Mouse (Mus musculus): ENCODE results near the gene Igfbp2. TPM values are rescaled to one million over a fixed set of nuclear protein-coding genes. Genes with fewer than 3 reads are reported as not detected.

The Igfbp2 gene
- polyA plus RNA-seq, 1 experiment from 2014 or later: 479 TPM

DNA sequence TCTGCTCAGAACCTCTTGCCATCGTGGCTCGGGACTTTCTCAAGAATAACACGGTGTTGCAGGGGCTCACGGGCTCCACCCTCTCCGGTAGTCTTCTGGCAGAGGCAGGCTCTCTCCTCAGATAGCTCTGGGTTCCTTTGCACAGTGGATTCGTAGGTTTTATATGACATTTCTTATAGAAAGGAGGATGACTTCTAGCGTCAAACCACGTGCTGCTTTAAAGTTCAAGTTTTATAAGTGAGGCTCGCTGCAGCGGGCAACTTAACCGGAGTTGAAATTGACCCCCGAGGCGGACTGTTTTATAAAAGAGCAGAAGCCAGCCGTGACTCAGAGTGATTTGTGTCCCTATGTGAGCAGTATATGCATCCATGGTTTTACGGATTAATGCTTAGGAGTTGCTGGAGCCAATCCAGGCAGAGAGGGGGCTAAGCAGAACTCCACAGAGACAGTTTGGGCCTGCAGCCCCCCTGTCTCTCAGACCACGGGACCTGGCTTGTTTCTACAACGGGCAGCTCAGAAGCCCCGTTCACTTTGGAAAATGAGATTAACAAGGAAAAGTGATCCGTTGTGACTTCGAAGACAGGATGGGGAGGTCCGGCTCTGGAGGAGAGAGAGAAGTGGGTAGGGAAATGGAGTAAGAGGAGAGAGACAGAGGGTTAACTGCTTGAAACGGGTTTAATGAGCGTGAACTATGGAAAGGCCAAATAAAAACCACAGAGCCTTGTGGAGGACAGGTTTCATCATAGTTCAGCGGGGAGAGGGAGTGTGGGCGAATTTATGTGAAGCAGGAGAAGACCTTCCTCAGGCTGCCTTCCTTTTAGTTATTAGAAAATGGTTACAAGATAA, 54.4 kb downstream of the Igfbp2 start:
- 58% methylated on average over 25 of the region's 25 CpGs for WGBS
- DNase-seq (ENCODE audit: low spot score): no peak

DNA sequence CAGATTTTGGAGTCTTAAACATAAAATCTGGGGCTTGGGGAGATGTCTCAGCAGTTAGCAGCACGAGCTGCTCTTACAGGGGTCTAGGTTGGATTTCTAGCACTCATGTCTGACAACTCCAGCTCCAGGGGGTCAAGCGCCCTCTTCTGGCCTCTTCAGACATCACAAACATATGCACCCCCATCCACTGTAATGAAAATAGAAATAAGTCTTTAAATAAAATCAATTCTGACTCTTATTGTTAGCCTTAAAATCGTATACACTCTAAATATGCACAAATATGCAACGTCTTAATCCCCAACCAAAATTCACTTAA, 55.0 kb downstream of the Igfbp2 start:
- no peak overlapping the region for H3K27ac ChIP-seq (replicated peaks)
- H3K9me3 ChIP-seq: no peaks in the 10 kb centered on the region
- H3K4me1 ChIP-seq: peaks cover 37% of the 10 kb centered on the region
- no peaks in the 10 kb centered on the region for H3K36me3 ChIP-seq (replicated peaks)
- 56% methylated on average over 4 of the region's 4 CpGs for WGBS
- H3K27me3 ChIP-seq (replicated peaks; ENCODE audit: low read depth, poor library complexity, severe bottlenecking): peaks cover 45% of the 10 kb centered on the region
- DNase-seq (ENCODE audit: low spot score): peak; percentile 43
- H3K4me3 ChIP-seq: no peak overlapping the region

More for the DNA sequence above, 54.4 kb downstream of the Igfbp2 start:
- Histone ChIP-seq H3K27ac (replicated peaks) (peak overlapping the region; percentile 66), H3K27me3 (replicated peaks; ENCODE audit: low read depth, poor library complexity, severe bottlenecking) (peaks cover 50% of the 10 kb centered on the region), H3K36me3 (replicated peaks) (no peaks in the 10 kb centered on the region), H3K4me3 (no peak overlapping the region), H3K9me3 (no peaks in the 10 kb centered on the region), H3K4me1 (peaks cover 43% of the 10 kb centered on the region)

DNA sequence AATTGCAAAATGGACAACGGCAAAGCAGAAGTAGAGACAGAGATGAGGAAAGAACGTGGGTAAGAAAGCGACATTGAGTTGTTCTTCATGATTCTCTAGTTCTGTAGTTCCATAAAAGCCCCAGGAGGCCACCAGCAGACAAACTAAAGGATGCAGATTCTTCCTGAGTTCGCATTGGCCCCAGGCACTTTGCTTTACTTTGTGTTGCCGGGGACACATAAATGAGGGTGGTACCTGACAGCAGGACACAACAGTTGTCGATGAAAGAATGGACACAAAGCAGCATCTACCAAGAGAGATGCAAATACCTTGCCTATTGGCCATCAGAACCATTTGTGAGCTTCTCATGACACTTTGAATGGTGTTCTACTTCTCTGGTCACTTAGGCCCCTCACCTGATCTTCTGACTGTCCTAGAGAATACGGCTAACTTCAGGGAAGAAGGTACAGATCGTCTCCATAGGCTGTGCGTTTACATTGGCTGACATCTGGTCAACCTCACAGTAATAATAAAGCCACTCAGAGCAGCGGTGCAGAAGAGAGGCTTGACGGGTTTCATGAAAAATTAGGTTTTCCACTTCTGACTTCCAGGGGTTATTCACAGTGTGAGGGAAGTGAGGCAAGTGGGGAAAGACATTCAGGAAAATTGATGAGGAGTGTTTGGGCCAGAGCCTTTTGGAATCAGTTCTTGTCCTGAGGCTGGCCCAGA, 61.0 kb downstream of the Igfbp2 start:
- Histone ChIP-seq H3K4me1 (no peaks in the 10 kb centered on the region), H3K27ac (replicated peaks) (no peak overlapping the region), H3K9me3 (no peaks in the 10 kb centered on the region), H3K4me3 (no peak overlapping the region), H3K27me3 (replicated peaks; ENCODE audit: low read depth, poor library complexity, severe bottlenecking) (no peaks in the 10 kb centered on the region), H3K36me3 (replicated peaks) (no peaks in the 10 kb centered on the region)
- DNase-seq (ENCODE audit: low spot score): no peak
- WGBS: 89% methylated on average over 11 of the region's 11 CpGs

DNA sequence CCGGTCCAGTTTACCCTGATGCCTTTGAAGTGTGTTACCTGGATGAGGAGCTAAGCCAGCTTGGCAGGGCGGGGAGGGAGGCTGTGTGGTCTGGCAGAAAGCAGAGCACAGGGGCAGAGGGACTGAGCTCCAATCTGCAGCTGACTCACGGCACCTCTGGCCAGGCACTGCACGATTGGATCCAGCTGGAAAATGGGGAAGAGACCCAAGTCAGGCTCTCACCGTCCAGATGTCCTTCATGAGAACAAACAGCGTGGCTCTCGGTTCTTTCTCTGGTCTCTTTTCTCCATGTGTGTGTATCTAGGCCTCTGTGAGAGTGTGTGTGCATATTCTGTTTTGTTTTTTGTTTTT, 61.5 kb downstream of the Igfbp2 start:
- no peak overlapping the region for H3K27ac ChIP-seq (replicated peaks)
- H3K36me3 ChIP-seq (replicated peaks): no peaks in the 10 kb centered on the region
- H3K27me3 ChIP-seq (replicated peaks; ENCODE audit: low read depth, poor library complexity, severe bottlenecking): no peaks in the 10 kb centered on the region
- H3K4me3 ChIP-seq: no peak overlapping the region
- DNase-seq (ENCODE audit: low spot score): no peak
- no peaks in the 10 kb centered on the region for H3K4me1 ChIP-seq
- WGBS: 80% methylated on average over 7 of the region's 7 CpGs
- H3K9me3 ChIP-seq: no peaks in the 10 kb centered on the region

DNA sequence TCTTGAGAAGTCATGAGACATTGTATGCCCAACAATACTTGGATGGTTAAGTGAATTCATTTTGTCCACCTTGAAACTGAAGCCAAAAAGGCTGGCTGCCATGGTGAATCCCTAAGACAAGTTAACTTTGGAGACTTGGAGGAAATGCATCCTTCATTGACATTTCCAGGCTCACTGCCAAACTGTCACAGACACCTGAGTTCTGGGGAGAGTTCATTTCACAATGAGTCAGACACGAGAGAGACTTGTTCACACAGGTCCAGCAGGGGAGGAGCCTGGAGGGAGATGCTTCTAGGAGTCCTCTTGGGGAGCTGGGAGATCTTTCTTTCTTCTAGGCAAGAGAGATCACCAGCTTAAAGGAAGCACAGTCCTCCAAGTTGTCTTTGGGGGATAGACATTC, 63.6 kb downstream of the Igfbp2 start:
- Histone ChIP-seq H3K9me3 (no peaks in the 10 kb centered on the region), H3K27me3 (replicated peaks; ENCODE audit: low read depth, poor library complexity, severe bottlenecking) (0 out of 2 replicates have a peak, but pooled peaks cover 5% of the 10 kb centered on the region), H3K36me3 (replicated peaks) (no peaks in the 10 kb centered on the region), H3K4me3 (no peak overlapping the region), H3K27ac (replicated peaks) (no peak overlapping the region), H3K4me1 (no peaks in the 10 kb centered on the region)
- WGBS: 58% methylated on average over 1 of the region's 1 CpGs
- no peak for DNase-seq (ENCODE audit: low spot score)

DNA sequence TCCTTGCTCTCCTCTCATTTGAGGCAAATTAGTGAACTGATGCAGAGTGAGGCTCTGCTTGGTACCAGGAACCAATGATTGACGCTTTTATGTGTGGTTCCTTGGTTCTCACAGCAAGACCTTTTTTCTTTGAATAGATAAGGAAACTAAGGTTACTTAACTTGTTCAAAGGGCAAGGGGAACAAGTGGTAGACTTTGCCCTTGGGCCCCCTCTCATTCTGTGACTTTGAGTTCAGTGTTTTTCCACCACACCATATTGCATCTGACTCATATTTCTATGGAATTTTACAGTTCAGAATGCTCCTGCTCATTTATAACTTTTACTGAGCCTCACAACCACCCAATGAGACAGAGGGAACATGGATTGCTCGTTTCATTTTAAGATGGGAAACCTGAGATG, 71.5 kb downstream of the Igfbp2 start:
- Histone ChIP-seq H3K27ac (replicated peaks) (no peak overlapping the region), H3K4me1 (peaks cover 10% of the 10 kb centered on the region; the same call in 1 of the 2 replicates), H3K4me3 (no peak overlapping the region), H3K9me3 (no peaks in the 10 kb centered on the region), H3K27me3 (replicated peaks; ENCODE audit: low read depth, poor library complexity, severe bottlenecking) (0 out of 2 replicates have a peak, but pooled peaks cover 11% of the 10 kb centered on the region), H3K36me3 (replicated peaks) (no peaks in the 10 kb centered on the region)
- WGBS: 87% methylated on average over 2 of the region's 2 CpGs
- DNase-seq (ENCODE audit: low spot score): no peak

Other genes with a start within 250 kb of the Igfbp2 start
- 31.4 and 33.3 TPM in 2 replicates for gene Smarcal1, start 241.3 kb upstream of the Igfbp2 start, polyA plus RNA-seq (2016; fragmentation: Nextera tagmentation; extraction: Ambion mirVana)
- not detected in 2 replicates for gene Ankar, start 123.9 kb upstream of the Igfbp2 start, polyA plus RNA-seq (2016; fragmentation: Nextera tagmentation; extraction: Ambion mirVana)
- 1,442 and 1,468 TPM in 2 replicates for gene Rpl37a, start 113.2 kb upstream of the Igfbp2 start, polyA plus RNA-seq (2016; fragmentation: Nextera tagmentation; extraction: Ambion mirVana)
- gene Igfbp5, start 50.4 kb downstream of the Igfbp2 start, polyA plus RNA-seq (2016; fragmentation: Nextera tagmentation; extraction: Ambion mirVana): 75.4 and 87.4 TPM in 2 replicates
- not detected in 2 replicates for gene Tnp1, start 191.4 kb downstream of the Igfbp2 start, polyA plus RNA-seq (2016; fragmentation: Nextera tagmentation; extraction: Ambion mirVana)

Data from embryonic facial prominence, embryonic 10.5 days (tissue).